Mouse (Mus musculus): ENCODE results near the gene Foxp1. TPM values are rescaled to one million over a fixed set of nuclear protein-coding genes. Genes with fewer than 3 reads are reported as not detected.

Gene Foxp1
- total and polyA plus RNA-seq, 3 experiments, result 16.1 to 42.0 TPM; not detected in 1

DNA sequence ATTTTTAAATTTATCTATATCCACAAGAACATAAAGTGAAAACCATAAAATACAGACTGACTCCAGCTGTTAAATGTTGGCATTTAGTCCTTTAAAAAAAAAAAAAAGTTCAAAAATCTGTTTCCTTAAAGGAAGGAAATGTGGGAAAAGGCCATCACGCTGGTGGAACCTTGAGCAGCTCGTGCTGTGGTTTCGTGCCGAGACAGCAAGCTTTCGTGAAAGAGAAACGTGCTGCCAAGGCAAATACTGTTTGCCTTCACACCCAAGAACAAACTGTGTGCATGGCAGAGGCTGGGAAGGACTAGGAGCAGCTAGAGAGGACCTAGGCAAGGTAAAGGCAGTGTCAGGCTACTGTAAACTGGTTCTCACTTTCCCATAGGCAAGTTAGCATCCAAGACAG is 184.9 kb downstream of the Foxp1 start:
- no peak for DNase-seq (ENCODE audit: low read depth, low spot score)
- Histone ChIP-seq H3K27ac (ENCODE audit: control insufficient read depth, low read depth, low read length) (no peak overlapping the region), H3K9ac (ENCODE audit: control insufficient read depth, low read depth, low read length, poor library complexity, severe bottlenecking) (no peak overlapping the region), H3K4me3 (ENCODE audit: control insufficient read depth in 1 of 2, insufficient read depth in 1 of 2, low read depth in 2 of 2, low read length in 2 of 2) (no peak overlapping the region), H3K79me2 (ENCODE audit: control insufficient read depth, insufficient read depth, low read length, poor library complexity) (no peaks in the 10 kb centered on the region), H3K36me3 (ENCODE audit: control insufficient read depth in 1 of 2, insufficient read depth in 2 of 2, low read length in 2 of 2) (no peaks in the 10 kb centered on the region), H3K27me3 (ENCODE audit: control insufficient read depth in 1 of 2, insufficient read depth in 2 of 2, low read length in 2 of 2) (no peaks in the 10 kb centered on the region), H3K9me3 (replicated peaks; ENCODE audit: insufficient read depth, low read length) (no peaks in the 10 kb centered on the region), H3K4me1 (ENCODE audit: control insufficient read depth in 1 of 2, insufficient read depth in 2 of 2, low read length in 2 of 2) (no peaks in the 10 kb centered on the region)
- TF ChIP-seq ZNF384 (IDR thresholded peaks at IDR 0.05; ENCODE audit: low read depth, low read length) (no peak), HCFC1 (IDR thresholded peaks at IDR 0.05; ENCODE audit: low read depth, low read length) (no peak), MAX (IDR thresholded peaks at IDR 0.05; ENCODE audit: low read length) (no peak), TBP (IDR thresholded peaks at IDR 0.05; ENCODE audit: low read depth, low read length) (no peak), POLR2AphosphoS2 (IDR thresholded peaks at IDR 0.05; ENCODE audit: low read length) (no peak), USF1 (IDR thresholded peaks at IDR 0.05; ENCODE audit: low read depth, low read length) (no peak), ELF1 (IDR thresholded peaks at IDR 0.05; ENCODE audit: low read depth, low read length) (no peak), POLR2A (IDR thresholded peaks at IDR 0.05; ENCODE audit: control insufficient read depth in 1 of 2, insufficient read depth in 1 of 2, low read depth in 1 of 2, low read length in 2 of 2, poor library complexity in 1 of 2) (no peak)

DNA sequence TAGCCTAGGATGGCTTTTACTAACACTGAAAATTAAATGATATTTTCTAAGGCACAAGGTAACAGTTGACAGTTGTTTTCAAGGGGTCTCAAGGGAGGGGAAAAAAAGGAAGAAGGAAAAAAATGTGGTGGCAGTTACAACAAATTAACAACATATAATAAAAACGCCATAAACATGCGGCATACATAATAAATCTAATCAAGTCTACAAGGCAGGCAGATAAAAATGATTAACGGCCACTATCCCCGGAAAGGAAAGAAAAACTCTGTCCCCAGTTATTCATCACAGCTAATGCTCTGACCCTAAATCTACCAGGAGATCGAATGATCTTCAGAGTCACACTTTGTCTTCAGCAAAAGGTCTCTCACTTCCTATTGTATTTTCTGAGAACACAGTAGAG is 186.3 kb downstream of the Foxp1 start:
- no peaks in the 10 kb centered on the region for H3K79me2 ChIP-seq (ENCODE audit: control insufficient read depth, insufficient read depth, low read length, poor library complexity)
- H3K9ac ChIP-seq (ENCODE audit: control insufficient read depth, low read depth, low read length, poor library complexity, severe bottlenecking), result no peak overlapping the region
- no peaks in the 10 kb centered on the region for H3K36me3 ChIP-seq (ENCODE audit: control insufficient read depth in 1 of 2, insufficient read depth in 2 of 2, low read length in 2 of 2)
- H3K4me1 ChIP-seq (ENCODE audit: control insufficient read depth in 1 of 2, insufficient read depth in 2 of 2, low read length in 2 of 2), result no peaks in the 10 kb centered on the region
- no peaks in the 10 kb centered on the region for H3K27me3 ChIP-seq (ENCODE audit: control insufficient read depth in 1 of 2, insufficient read depth in 2 of 2, low read length in 2 of 2)
- H3K4me3 ChIP-seq (ENCODE audit: control insufficient read depth in 1 of 2, insufficient read depth in 1 of 2, low read depth in 2 of 2, low read length in 2 of 2), result no peak overlapping the region
- TF ChIP-seq MAX (IDR thresholded peaks at IDR 0.05; ENCODE audit: low read length) (no peak), GABPA (IDR thresholded peaks at IDR 0.05; ENCODE audit: low read depth, low read length) (no peak), UBTF (IDR thresholded peaks at IDR 0.05; ENCODE audit: borderline replicate concordance, insufficient read depth, low read depth, low read length) (no peak), MYC (IDR thresholded peaks at IDR 0.05; ENCODE audit: low read depth, low read length) (no peak), HCFC1 (IDR thresholded peaks at IDR 0.05; ENCODE audit: low read depth, low read length) (no peak), POLR2A (IDR thresholded peaks at IDR 0.05; ENCODE audit: control insufficient read depth in 1 of 2, insufficient read depth in 1 of 2, low read depth in 1 of 2, low read length in 2 of 2, poor library complexity in 1 of 2) (no peak), ZKSCAN1 (IDR thresholded peaks at IDR 0.05; ENCODE audit: low read depth, low read length) (no peak), ZC3H11A (IDR thresholded peaks at IDR 0.05; ENCODE audit: low read depth, low read length) (no peak), SIN3A (IDR thresholded peaks at IDR 0.05; ENCODE audit: low read length) (no peak), CHD2 (IDR thresholded peaks at IDR 0.05; ENCODE audit: low read length) (no peak), MXI1 (IDR thresholded peaks at IDR 0.05; ENCODE audit: low read depth, low read length) (no peak), EP300 (IDR thresholded peaks at IDR 0.05; ENCODE audit: low read depth in 1 of 2, low read length in 2 of 2) (no peak), USF1 (IDR thresholded peaks at IDR 0.05; ENCODE audit: low read depth, low read length) (no peak), TBP (IDR thresholded peaks at IDR 0.05; ENCODE audit: low read depth, low read length) (no peak), RCOR1 (IDR thresholded peaks at IDR 0.05; ENCODE audit: low read depth, low read length) (no peak), NRF1 (IDR thresholded peaks at IDR 0.05; ENCODE audit: insufficient read depth, low read depth, low read length, poor library complexity, severe bottlenecking) (no peak), ZNF384 (IDR thresholded peaks at IDR 0.05; ENCODE audit: low read depth, low read length) (no peak), KAT2A (conservative IDR thresholded peaks at IDR 0.05; ENCODE audit: low read depth, low read length) (no peak), TCF12 (IDR thresholded peaks at IDR 0.05; ENCODE audit: low read depth, low read length) (no peak), POLR2AphosphoS5 (IDR thresholded peaks at IDR 0.05; ENCODE audit: borderline replicate concordance, low read depth, low read length) (no peak)
- DNase-seq (ENCODE audit: low read depth, low spot score), result no peak
- no peaks in the 10 kb centered on the region for H3K9me3 ChIP-seq (replicated peaks; ENCODE audit: insufficient read depth, low read length)
- no peak overlapping the region for H3K27ac ChIP-seq (ENCODE audit: control insufficient read depth, low read depth, low read length)

Measured in MEL (cell line).